Mouse (Mus musculus) liver, adult 2 months (tissue): ENCODE results near the gene Slco1a1.

Experiments used
- CTCF ChIP-seq: fragments of 200-500 bp; IDR thresholded peaks from 2 replicates; pipeline ENCODE4 v1.5.1; 2011; ENCODE audit warnings: low read depth, low read length, control low read depth
- POLR2A ChIP-seq: fragments of 200-500 bp; IDR thresholded peaks from 2 replicates; pipeline ENCODE4 v1.6.1; 2011; ENCODE audit warnings: low read length, control low read depth; ENCODE audit not compliant: insufficient read depth; ENCODE audit errors: extremely low read depth

- TF ChIP-seq POLR2A (no peak), CTCF (no peak)
These were observed 88.8 kb downstream of the Slco1a1 start for GRCm38 (mm10) chr6:141857735-141858531.
